Mouse (Mus musculus) lung, postnatal 4 days (tissue): ENCODE measurements around the gene Opn3.

ENCODE experiments used
- DNase-seq, 2 experiments: peaks; one replicate each; pipeline ENCODE4 v3.0.0; 2021

Opn3 gene

DNA sequence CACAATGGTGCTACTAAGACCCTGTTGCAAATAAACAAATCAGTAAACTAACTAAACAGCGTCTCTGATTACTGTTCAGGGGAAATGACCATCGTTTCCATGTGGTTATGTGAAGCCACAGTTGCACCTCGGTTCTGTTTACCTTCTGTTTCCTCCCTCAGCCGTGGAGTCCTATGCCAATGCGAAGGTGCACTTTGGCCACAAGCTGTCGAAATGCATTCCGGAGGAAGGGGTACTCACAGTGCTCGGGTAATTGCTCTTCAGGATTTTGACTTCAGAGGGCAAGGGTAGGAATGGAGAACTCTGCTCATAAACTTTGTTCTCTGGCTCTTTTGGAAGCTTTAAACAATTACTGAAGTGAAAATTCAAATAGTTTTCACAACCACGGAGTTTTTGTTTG is 45.6 kb downstream of the Opn3 start:
- DNase-seq: no peak

DNA sequence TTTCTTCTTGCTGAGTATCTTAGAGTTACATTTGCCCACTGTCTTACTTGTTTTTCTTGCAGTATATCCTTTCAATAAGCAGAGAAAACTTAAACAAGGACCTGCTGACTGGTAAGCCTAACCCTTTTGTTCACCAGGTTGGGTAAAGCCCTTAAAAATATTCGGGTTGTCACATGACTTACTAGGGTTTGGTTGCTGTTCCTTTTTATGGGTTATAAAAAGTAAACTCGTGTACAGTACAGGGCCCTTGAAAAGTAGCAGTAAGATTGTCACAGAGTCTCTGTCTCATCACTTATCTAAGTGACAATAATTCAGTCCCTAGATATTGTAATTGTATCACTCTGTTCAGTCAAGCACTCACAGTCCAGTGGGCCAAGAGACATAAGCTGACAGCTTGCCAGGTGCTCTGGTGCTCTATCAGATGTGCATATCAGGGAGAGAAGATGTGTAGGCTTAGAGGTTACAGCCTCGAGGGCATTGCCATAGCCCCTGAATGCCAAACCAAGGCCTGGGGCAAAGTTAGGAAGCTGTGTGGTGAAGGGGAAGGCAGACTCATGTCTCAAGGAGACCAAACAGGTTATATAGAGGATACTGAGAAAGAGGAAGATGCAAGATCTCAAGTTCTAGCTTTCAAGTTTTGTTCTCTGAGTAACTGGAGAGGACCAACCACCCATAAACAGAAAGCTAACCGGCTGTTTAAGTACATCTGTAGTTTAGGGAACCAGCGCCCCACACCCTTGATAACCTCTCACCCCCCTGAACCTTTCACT is 48.9 kb downstream of the Opn3 start:
- DNase-seq: no peak

DNA sequence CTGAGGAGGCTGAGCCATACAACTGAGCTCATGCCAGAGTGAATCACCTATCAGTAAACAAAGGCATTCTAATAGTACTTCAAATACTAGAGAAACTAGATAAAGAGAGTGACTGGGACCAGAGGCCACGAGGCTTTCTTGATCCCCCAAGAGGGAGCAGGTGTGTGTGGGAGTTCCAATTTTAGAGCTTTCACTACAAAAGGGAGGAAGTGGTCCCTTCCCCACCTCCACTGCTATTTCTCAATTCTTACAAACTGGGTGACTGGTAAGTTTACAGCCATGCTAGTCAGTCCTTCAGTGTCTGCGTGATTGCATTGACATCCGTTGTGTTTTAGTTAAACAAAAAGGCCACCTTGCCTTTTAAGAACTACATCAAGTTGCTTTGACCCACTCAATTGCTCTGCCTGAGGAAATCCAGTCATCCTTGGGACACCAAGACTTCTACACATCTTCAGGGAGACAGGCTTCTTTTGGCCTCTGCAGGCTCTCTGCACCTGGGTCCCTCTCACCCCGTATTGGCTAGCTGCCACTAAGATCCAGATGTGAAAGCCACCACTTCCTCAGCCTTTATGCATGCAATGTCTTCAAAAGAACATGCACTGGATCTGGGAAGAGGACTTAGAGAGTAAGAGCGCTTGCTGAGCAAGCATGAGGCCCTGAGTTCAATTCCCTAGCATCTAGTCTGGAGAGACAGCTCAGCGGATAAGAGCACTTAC is 52.0 kb downstream of the Opn3 start:
- DNase-seq: no peak

DNA sequence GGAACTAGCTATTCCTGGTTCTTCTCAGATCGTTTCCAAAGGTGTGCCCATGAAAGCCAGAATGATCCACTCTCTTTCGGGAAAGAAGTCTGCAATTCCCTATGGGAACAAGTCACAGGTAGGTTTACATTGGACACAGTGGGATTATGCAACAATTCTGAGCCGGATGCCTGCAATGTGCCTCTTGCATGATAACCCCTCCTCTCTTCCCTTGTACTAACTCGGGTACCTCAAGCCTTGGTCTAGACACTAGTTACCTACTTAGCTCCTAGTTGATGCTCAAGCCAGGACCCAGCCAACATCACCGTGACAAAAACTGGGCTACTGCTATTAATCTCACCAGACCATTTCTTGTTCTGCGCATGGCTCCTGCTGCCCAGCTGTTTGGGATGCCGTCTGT is 53.5 kb downstream of the Opn3 start:
- no peak for DNase-seq

DNA sequence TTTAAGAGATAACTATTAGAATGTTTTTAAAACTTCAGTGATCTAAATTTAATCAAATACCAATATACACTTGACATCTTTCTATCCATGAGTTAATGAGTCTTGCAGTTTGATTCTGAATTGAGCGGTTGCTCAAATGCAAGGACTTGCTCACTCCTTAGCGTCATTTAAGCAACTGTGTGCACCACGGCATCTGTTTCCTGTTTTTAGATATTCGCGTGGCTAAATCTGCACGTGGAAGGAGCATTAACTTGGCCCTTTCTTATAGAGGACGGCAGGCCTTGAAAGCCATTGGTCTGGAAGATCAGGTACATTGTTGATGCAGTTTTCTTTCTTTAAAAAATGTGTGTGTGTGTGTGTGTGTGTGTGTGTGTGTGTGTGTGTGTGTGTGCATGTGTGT is 54.9 kb downstream of the Opn3 start:
- DNase-seq: no peak

DNA sequence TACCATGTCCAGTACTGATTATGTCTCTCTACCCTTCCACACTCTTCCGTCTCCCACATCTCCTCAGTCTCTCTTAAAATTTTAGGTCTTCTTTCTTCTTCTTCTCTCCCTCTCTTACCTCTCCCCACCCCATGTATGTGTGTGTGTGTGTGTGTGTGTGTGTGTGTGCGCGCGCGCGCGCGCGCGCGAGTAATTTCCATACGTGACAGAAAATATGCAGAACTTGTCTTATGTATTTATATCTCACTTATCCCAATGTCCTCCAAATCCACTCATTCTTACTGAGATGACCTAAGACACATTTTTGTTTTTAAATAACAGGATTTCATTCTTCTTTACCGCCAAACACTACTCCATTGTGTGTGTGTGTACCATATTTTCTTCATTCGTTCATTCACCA is 60.1 kb downstream of the Opn3 start:
- DNase-seq: no peak

DNA sequence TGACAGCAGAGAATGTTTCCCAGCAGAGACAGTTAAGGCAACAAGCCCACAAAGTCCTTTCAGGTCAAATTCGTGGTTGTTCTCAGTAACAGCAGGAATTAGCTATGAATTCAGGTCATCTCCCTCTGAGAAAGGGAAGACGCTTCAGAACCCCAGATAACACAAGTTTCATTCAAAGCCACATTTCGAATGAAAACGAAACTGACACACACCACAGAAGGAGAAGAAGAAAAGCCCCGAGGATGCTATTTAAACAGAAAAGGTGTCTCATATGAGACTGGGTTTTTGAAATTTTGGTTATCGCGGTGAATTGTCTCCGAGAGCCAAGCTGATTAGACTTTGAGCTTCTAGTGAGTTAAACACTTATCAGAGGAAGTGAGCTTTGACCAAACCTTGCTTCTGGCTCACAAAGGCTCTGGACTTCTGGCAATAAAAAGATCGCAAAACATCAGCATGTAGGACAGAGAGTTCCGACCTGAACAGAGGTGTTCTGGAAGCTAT is 60.8 kb downstream of the Opn3 start:
- no peak for DNase-seq

DNA sequence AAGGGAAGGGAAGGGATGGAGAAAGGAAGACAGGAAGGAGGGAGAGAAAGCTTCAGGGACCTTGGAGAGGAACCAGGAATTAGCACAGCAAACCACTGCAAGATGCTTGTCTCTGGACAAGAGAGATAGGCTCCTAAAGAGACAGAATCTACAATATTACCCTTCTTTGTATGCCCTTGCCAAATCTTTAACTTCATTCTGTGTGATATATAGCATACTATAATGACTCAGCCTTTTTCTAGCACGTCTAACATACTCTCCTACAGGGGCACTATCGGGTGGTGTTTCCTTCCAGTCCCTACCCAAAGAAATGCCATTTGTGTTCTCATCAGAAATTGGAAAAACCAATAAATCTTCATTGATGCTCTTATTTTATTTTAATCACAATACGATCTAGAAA is 61.5 kb downstream of the Opn3 start:
- DNase-seq: no peak

DNA sequence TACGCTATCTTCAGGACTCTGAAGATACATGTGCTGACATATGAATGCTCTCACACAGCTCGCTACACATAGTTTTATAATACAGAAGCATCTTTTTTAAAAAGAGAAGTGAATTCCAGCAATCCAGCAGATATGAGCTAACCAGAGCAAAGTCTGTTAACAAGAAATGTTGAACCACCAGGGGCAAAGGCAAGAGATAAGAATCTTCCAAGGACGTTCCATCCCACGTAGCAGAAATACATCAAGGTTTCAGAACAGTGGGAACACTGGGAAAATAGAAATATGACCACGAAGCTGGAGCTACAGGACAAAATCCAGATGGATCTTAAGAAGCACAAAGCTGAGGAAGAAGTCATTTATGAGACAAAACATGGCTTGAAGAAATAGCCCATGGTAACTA is 62.2 kb downstream of the Opn3 start:
- DNase-seq: no peak

DNA sequence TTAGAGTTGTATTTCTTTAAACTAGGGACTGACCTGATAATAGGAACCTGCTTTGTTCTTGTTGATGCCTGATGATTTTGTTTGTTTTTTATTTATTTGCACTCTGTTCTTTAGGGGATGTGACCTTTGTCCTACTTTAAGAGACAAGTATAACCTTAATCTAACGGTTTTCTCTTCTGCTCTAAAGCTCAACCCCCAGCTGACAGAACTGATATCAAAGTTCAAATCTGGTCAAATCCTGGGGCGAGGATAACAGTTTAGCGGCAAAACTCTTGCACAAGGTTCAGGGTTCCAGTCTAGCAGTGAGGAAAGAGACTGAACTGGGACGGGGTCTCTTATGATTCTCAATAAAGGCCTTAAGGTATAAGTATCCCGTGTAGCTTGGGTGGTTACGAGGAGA is 63.3 kb downstream of the Opn3 start:
- DNase-seq: no peak

DNA sequence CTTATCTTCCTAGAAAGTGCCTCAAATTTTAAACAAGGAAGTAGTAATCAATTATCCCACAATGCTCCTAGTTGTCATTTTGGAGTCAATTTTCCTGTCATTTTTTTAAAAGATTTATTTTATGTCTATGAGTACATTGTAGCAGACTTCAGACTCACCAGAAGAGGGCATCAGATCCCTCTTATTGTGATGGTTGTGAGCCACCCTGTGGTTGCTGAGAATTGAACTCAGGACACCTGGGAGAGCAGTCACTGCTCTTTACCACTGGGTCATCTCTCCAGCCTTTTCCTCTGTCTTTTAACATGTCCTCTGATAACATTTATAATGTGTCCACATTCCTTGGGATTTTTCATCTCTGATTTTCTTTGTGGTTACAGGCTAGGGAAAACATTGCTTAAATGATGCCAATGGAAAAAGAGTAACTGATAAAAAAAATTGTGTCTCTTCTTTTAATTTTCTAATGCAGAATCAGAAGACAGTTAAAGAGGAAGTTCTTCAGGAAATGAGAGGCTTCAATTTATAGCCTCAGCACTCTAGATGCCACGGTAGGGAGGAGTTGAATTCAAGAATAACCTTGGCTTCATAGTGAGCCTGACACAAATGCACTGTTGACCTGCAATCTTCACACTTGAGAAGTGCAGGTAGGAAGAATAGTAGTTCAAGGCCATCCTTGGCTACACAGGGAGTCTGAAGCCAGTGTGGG is 66.4 kb downstream of the Opn3 start:
- DNase-seq: peak in 1 of 2 experiments; percentile 14

DNA sequence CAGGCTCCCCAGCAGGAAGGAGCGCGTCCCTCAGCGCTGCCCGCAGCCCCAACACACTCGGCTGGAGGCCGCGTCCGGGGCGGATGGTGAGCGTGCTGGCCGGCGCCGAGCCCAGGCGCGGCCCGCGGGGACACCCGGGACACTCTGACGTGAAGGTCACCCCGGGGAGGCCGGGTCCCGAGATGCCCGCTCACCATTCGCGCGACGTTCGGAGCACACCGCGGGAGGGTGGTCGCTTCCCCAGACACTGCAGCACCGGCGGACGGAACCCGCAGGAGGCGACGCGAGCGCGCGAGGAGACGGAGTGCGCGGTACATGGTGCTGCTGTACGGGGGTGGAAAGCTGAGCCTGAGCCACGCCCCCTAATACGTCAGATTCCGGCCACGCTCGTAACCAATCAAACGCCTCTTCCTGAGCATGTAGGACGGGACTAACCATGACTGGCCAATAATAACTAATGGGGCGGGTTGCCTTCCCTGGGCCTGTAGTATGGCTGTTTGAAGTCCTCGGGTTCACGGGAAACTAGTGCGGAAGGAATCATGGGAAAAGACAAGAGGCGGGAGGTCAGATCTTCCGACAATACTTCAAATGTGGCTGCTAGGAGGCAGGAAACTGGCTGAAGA is 67.2 kb downstream of the Opn3 start, which contains the start of gene Fh1:
TSS of gene Fh1 (minus strand) at position 379 of the 623 bp plus-strand sequence.
- DNase-seq: peak; percentile 97

DNA sequence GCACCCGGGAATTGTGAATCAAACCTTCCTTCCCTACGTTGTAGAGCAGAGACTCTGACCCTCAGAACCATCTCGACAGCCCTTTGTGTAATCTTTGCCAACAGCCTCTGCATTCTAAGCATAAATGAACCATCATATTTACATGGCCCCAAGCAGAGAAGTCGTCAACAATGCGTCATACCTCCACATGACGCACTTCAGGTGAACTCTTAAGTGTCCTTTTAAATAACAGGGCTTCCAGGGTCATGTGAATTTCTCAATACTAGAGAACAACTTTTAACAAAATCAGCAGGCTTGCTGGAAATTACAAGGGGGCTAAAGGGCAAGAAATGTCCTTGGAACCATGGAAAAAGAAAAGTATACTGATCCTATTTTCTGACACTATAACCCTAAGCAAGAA is 68.9 kb downstream of the Opn3 start:
- DNase-seq: no peak

DNA sequence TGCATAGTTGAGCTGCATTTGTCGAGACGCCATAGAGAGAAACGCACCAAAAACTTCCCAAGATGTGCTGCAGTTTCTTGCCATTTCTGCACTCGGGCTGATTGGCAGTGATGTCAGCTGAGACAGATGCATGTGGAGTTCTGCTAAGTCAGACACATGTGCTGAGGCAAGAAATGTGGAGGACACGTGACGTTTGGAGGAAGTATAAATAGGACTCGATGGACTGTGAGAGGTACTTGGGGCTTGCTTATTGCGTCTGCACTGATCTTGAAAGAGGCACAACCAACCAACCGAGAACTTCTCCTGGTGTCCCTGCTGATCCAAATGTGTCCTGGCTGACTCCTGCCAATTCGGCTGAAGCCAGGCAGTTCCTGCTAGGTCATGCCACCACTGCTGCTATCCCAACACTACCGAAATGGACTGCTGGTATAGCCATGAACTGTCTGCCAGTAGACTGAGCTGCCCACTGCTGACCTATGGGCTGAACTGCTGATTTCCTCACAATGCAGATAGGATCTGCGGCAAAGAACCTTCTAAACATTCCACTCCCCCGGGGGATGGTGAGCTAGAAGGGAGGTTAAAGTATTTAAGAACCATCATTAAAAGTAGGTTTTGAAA is 72.7 kb downstream of the Opn3 start, which contains the start of gene Kmo:
TSS of gene Kmo (plus strand) at position 568 of the 618 bp plus-strand sequence.
- DNase-seq: no peak

DNA sequence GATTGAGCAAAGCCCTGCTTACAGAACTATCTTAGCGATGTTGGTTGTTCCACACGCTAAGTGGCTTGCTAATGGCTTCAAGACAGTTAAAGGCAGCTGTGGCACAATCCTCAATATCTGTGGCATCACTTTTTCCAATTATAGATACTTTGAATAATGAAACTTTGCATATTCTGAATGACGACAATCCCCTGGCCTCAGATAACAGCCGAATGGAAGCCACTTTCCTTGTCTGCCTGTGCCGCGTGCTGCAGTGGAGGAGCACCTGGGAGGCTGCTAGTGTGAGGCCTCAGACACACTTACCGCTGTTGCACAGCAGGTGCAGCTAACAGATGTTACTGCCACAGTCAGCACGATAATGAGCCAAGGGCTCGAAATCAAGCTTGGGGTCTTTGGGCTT is 77.6 kb downstream of the Opn3 start:
- DNase-seq: no peak
